Mouse (Mus musculus): ENCODE measurements around the gene P3h4.
"Not testable (repeated sequence)": the region's sequence is repeated elsewhere in the genome, so short reads cannot be mapped to it uniquely, and the experiment has no call there.

The P3h4 gene

DNA sequence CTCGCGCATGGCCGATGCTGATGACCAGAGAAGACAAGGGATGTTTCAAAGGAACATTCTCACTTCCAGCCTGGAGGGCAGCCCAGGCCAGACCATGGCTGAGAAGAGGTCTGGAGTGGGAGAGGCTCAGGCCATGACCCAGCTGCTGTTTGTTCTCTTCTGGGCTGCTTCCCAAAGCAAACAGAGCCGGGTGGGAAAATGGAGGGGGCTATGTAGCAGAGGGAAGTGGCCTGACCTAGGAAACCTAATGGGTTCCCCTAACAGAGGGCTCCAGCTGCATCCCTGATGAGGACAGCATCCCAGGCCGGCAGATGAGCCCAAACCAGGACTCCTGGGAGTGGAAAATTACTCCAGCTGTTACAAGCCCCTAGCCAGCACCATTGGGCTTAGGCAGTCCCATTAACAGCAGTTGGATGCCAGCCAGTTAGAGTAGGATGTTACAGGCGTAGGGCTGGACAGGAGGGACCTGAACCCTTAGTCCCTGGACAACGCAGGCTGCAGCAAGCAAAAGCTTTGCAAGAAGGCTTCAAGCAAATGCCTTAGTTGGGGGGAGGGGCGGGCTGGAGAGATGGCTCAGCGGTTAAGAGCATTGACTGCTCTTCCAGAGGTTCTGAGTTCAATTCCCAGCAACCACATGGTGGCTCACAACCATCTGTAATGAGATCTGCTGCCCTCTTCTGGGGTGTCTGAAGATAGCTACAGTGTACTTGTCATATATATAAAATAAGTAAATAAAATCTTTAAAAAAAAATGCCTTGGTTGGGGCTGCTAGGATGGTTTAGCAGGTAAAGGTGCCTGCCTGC lies 23.4 kb downstream of the P3h4 start:
- DNase-seq = peak; percentile 53 to 54

GRCm38 (mm10) chr11:100389931-100390445 lies 24.6 kb downstream of the P3h4 start:
- peak; percentile 84 to 90 for DNase-seq

GRCm38 (mm10) chr11:100388588-100388987 lies 26.0 kb downstream of the P3h4 start:
- peak; percentile 59 to 62 for DNase-seq

DNA sequence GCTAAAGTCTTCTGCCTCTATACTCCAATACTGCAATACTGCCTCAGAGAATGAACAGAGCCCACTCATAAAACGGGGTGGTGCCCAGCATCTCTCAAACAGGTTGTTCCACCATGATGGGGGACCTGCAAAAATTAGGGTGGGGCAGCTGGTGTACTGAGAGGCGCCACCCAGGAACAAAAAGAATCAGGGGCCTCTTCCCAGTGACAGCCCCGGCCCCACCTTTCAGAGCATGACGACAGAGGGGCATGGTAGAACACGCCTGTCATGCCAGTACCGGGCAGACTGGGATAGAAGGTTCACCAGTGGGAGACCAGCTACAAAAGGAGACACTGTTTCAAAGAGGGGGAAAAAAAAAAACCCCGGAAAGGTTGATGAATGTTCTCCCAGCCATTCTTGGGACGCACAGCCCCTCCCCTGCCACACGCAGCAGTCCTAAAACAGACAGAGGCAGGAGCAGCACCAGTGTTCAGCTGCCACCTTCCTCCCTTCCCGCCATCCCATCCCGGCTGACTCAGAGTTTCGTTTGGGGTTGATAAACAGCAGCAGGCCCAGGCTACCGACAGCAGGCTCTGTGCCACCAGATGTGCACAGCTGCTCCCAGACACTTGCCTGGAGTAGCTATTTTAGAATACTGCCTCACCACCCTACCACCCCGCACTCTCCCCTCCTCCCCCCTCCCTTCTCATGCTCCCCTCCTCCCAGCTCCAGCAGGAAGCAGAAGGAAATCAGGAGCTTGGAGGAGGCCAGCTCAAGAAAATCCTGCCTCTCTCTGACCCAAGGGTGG lies 26.9 kb downstream of the P3h4 start:
- no peak for DNase-seq

GRCm38 (mm10) chr11:100387111-100387510 lies 27.5 kb downstream of the P3h4 start:
- no peak for DNase-seq

DNA sequence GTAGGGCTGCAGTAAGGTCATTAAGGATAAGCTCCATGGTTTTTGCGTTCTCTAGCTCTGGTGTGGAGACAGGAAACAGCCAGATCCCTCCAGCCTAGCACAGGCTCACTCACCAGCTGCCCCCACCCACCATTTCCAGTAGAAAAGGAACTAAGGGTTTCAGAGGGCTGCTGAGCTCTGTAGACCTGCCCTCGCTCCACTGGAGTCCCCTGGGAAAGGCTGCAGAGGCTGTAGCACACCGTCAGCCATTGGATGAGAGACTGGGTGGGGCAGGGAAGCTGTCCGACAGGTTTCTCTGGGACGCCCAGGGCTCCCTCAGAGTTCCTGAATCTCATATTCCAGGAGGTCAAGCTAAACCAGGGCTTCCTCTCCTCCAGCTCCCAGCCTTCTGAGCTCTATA lies 28.1 kb downstream of the P3h4 start:
- DNase-seq = no peak

DNA sequence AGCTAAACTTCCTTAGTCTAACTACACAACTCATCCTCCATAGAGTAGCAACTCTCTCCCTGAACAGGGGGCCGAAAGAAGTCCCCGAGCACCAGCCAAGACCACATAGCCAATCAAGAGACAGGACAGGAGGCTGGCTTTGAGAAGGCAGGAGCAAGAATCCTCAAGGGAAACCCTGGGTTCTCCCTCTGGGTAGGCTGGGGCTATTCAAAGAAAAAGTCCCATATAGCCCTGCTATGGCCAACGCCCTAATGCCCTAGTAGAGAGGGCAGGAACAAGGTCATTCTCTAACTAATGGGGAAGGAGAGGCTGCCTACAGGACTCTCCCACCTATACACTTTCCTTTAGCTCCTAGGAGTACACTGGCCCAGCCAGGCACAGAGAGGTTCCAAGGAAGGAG lies 29.6 kb downstream of the P3h4 start:
- no peak for DNase-seq

DNA sequence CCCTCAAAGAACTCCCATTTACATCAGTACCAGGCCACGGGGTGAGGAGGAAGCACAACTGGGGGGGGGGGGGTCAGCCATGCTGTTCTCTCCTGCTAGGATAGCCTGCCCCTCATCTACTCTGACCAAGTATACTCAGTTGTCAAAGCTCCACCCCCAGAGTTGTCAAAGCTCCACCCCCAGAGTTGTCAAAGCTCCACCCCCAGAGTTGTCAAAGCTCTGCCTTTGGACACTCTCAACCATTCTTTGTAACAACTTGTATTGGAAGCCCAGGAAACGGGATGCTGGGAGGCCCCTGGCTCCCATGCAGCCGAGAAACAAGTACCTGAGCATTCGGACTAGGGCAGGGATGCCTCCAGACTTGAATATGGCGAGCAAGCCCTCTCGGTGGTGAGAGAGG lies 32.0 kb downstream of the P3h4 start:
- no peak for DNase-seq

DNA sequence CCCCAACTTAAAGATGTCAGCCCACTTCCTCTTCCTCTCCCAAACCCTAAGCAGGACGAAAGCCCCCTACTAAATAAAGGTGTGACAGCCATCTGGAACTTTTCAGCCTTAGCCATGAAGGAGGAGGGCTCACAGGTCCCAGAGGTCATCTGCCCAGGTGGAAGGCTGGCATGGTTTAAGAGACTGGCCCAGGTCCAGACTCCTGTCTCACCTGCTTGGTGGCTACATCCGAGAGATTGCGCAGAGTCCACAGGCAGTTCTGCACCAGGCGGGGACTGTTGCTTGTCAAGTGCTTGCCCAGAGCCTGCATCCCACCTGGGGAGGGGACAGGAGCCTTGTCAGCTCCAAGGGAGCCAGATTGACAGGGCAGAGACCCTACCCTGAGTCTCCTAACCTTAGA lies 35.3 kb downstream of the P3h4 start:
- no peak for DNase-seq

DNA sequence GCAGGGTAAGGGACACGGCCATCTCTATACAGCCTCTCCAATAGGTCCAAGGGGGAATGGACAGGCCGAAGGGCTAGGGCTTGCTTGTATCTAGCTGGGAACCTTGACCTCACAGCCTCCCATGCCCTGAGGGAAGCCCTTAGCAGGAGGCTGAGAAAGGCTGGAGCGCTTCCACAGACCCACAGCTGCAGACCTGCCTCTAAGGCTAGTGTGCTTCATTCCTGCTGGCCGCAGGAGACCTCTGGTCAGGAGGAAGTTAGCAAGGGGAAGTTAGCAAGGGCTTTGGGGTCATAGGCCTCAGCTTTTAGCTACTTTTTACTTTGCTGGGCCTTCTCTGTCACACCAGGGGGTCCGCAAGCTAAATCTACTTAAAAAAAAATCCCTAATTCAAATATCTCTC lies 36.2 kb downstream of the P3h4 start:
- DNase-seq = no peak

GRCm38 (mm10) chr11:100377989-100378388 lies 36.6 kb downstream of the P3h4 start:
- DNase-seq = no peak

DNA sequence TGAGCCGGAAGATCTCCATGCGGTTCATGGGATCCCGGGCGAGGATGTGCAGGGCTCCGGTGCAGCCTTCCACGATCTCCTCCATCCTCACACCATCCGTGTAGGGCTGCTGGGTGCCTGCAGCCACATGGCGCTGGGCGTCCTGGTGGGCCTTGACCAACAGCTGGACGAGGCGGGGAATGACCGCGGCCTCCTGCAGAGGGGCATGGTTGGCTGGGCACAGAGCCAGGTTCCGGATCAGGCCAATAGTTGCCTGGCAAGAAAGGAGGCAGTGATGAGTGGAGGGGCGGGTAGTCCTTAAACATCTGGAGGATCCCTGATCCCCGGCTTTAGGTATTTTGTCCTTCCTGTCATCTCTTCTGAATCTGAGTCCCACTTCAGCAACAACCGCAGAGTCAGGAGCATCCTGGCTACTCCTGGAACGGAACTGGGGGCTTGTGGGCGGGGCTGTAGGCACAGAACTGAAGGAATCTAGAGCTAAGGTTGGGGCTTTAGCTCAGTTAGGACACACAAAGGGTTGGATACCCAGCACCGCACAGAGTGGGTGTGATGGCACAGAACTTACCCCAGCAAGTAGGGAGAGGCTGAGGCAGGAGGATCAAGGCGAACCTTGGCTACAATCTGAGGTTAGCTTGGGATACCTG lies 37.8 kb downstream of the P3h4 start:
- DNase-seq = no peak

DNA sequence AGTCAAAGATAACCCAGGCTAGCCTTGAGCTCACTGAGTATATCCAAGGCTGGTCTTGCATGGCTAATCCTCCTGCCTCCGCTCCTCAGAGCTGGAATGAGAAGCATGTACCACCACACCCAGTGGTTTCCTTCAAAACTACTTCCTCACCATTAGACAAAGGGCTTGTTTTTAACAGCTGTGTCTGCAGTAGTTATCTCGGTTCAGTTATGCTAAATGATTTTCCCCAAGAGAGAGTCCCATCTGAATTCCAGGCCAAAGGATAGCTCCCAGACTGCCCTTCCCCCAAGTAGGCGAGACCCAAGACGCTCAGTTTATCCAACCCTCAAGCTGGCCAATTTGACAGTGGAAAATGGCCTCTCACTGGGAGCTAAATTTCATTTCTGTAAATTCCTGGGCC lies 38.6 kb downstream of the P3h4 start:
- no peak for DNase-seq

- DNase-seq = no peak
Observed at GRCm38 (mm10) chr11:100375127-100375526, 39.5 kb downstream of the P3h4 start.

DNA sequence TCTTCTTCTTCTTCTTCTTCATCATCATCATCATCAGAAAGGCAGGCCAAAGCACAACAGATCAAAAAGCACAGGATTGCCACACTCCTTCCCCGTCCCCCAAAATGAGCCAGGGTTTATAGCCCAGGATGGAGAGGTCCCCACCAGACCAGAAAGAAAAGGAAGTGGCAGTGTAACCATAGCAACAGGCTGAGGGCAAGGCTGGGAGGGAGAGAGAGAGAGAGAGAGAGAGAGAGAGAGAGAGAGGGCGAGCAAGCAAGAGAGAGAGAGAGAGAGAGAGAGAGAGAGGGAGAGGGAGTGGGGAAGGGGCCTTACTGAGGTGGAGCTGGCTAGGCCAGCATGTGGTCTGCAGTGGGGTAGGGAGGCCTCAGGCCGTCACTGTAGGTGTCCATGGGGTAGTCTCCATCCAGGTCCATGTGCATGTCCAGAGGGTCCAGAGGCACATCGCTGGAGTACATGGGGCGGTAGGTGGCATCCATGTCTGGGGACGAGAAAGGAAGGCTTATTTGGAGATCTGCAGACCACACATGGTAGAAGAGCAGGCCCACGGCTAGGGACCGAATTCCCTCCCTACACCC lies 42.6 kb downstream of the P3h4 start:
- no peak for DNase-seq

- no peak for DNase-seq
Observed at GRCm38 (mm10) chr11:100369822-100370221, 44.8 kb downstream of the P3h4 start.

GRCm38 (mm10) chr11:100369145-100369544 lies 45.5 kb downstream of the P3h4 start:
- no peak for DNase-seq

- peak; percentile 87 to 89 for DNase-seq
Observed at GRCm38 (mm10) chr11:100362979-100363562, 51.6 kb downstream of the P3h4 start.

GRCm38 (mm10) chr11:100362209-100362978 lies 52.2 kb downstream of the P3h4 start:
- DNase-seq = peak; percentile 87 to 92

DNA sequence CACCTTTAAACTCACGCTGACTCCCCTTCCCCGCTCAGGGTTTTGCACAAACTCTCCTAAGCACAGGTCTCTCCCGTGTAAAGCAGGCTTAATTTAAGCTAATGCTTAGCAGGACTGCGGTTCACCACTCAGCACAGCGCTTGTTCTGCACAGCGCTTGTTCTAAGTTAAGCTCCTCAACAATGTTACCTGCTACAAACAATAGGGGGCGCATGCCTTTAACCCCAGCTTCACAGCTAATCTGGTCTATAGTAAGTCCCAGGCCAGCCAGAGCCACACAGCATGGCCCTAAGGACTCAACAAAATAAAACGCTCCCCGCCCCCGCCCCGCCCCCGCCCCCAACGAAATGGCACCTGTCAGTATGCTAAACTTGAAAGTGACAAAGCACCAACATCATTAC lies 53.6 kb downstream of the P3h4 start:
- not testable (repeated sequence) for DNase-seq

- no peak for DNase-seq
Observed at GRCm38 (mm10) chr11:100360175-100360574, 54.5 kb downstream of the P3h4 start.

Data from cerebellum, postnatal 10 days (tissue).